Mouse (Mus musculus) layer of hippocampus, adult 8-10 months (tissue): ENCODE data around the gene Crtc3. TPM values are rescaled to one million over a fixed set of nuclear protein-coding genes. Genes with fewer than 3 reads are reported as not detected.

ENCODE experiments used
- DNase-seq, 2 experiments: peaks; one replicate each; pipeline ENCODE4 v3.0.0; 2022; ENCODE audit warnings: low spot score in 2 of 2
- total RNA-seq, 4 experiments: library from RNA; stranded (reverse); gene quantifications; 2 replicates each; pipeline ENCODE4 v1.2.4; 2022

The Crtc3 gene
- 10 to 100 TPM; 20.5 to 24.6 (median 21.8) TPM for total RNA-seq

- DNase-seq: peak in 1 of 2 experiments; percentile 48
Measured at GRCm38 (mm10) chr7:80688556-80689220, at the start of gene Crtc3. Crtc3 (minus strand) TSS chr7:80688877.

- DNase-seq: no peak
Measured at GRCm38 (mm10) chr7:80736199-80736598, 47.5 kb upstream of the Crtc3 start.

- no peak for DNase-seq
Measured at GRCm38 (mm10) chr7:80732986-80733385, 44.3 kb upstream of the Crtc3 start.

- peak; percentile 52 to 75 for DNase-seq
Measured at GRCm38 (mm10) chr7:80729662-80730061, 41.0 kb upstream of the Crtc3 start.

- peak; percentile 44 to 54 for DNase-seq
Measured at GRCm38 (mm10) chr7:80721041-80721440, 32.4 kb upstream of the Crtc3 start.

GRCm38 (mm10) chr7:80719582-80719981 lies 30.9 kb upstream of the Crtc3 start:
- no peak for DNase-seq

GRCm38 (mm10) chr7:80719038-80719437 lies 30.4 kb upstream of the Crtc3 start:
- no peak for DNase-seq

GRCm38 (mm10) chr7:80718471-80718870 lies 29.8 kb upstream of the Crtc3 start:
- DNase-seq: no peak

GRCm38 (mm10) chr7:80716758-80717157 lies 28.1 kb upstream of the Crtc3 start:
- no peak for DNase-seq

GRCm38 (mm10) chr7:80715306-80715705 lies 26.6 kb upstream of the Crtc3 start:
- DNase-seq: peak in 1 of 2 experiments; percentile 38

GRCm38 (mm10) chr7:80711496-80711895 lies 22.8 kb upstream of the Crtc3 start:
- no peak for DNase-seq

GRCm38 (mm10) chr7:80710333-80710732 lies 21.7 kb upstream of the Crtc3 start:
- no peak for DNase-seq

- DNase-seq: no peak
Measured at GRCm38 (mm10) chr7:80704066-80704465, 15.4 kb upstream of the Crtc3 start.

- DNase-seq: no peak
Measured at GRCm38 (mm10) chr7:80702510-80702909, 13.8 kb upstream of the Crtc3 start.

GRCm38 (mm10) chr7:80699709-80700108 lies 11.0 kb upstream of the Crtc3 start:
- no peak for DNase-seq

- no peak for DNase-seq
Measured at GRCm38 (mm10) chr7:80698940-80699339, 10.3 kb upstream of the Crtc3 start.

GRCm38 (mm10) chr7:80697859-80698258 lies 9.2 kb upstream of the Crtc3 start:
- no peak for DNase-seq

GRCm38 (mm10) chr7:80696903-80697302 lies 8.2 kb upstream of the Crtc3 start:
- DNase-seq: no peak

GRCm38 (mm10) chr7:80696334-80696733 lies 7.7 kb upstream of the Crtc3 start:
- DNase-seq: no peak

GRCm38 (mm10) chr7:80692472-80692871 lies 3.8 kb upstream of the Crtc3 start:
- no peak for DNase-seq

- DNase-seq: peak; percentile 56 to 58
Measured at GRCm38 (mm10) chr7:80691131-80691530, 2.5 kb upstream of the Crtc3 start.

- peak; percentile 40 to 45 for DNase-seq
Measured at GRCm38 (mm10) chr7:80689221-80689591, 529 bp upstream of the Crtc3 start.

- peak; percentile 54 to 68 for DNase-seq
Measured at GRCm38 (mm10) chr7:80687721-80688555, 739 bp downstream of the Crtc3 start.
